Mouse (Mus musculus) Patski (cell line): ENCODE measurements at regions not wholly inside any gene's neighbourhood (a gene's known extent, or its start where the extent isn't known, plus 50 kb on each side); places are given as distances from the start of the nearest gene placed in this dataset.

ENCODE experiments used
- ATAC-seq: fragments of 100-300 bp; one replicate; pipeline ENCODE4 v1.8.0; 2021
- CTCF ChIA-PET: fragments of 350-600 bp; sonication (Branson Sonifier 250); formaldehyde crosslinking; loops from one replicate; lab custom pipeline; 2022; ENCODE audit warnings: inconsistent platforms; lab: Charles Lee
- POLR2A ChIA-PET: fragments of 350-600 bp; sonication (Branson Sonifier 250); formaldehyde crosslinking; loops from one replicate; lab custom pipeline; 2022; ENCODE audit warnings: antibody characterized with exemption, inconsistent platforms; lab: Charles Lee
- DNase-seq: peaks from one replicate; pipeline ENCODE4 v3.0.0-alpha.2; 2011; ENCODE audit warnings: low read depth, low spot score
- H3K27me3 ChIP-seq: fragments of 371-371 bp; one replicate; pipeline ENCODE4 v1.5.1; 2021
- CTCF ChIP-seq: fragments of 100-300 bp; IDR thresholded peaks from one replicate; pipeline ENCODE4 v1.5.1; 2021
- in situ Hi-C: fragments of 300-500 bp; cut with MboI; formaldehyde crosslinking; loops from 3 replicates; pipeline ENCODE4 v1.11.1; 2018; ENCODE audit warnings: low pct_unique_long_range_greater_than_20kb, mixed read lengths

DNA sequence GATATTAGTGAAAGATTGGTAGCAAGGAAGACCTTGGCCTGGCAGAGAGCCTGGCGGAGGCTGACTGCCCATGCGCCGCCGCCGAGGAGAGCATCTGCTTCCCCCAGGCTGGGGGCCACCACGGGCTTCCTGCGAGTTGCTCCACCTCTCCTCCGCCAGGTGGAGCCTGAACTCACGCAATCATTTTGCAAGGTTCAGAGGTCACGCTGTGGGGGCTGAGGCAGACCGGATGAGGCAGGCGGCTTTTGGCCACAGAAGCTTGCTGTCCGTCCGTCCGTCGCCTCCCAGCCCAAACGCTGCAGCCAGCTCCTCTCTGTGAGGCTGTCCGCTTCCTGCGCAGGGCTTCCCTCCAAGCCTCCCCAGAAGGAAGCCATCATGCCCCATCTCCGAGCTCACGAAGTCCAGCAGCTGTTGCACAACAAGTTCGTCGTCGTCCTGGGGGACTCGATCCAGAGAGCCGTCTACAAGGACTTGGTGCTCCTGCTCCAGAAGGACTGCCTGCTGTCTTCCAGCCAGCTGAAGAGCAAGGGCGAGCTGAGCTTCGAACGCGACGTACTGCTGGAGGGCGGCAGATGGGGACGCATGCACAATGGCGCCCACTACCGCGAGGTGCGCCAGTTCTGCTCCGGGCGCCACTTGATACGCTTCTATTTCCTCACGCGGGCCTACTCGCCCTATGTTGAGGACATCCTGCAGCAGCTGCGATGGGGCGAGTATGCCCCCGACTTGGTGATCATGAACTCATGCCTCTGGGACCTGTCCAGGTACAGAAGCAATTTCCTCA, 269.3 kb upstream of the Erbb4 start:
- in situ Hi-C loops, result no loop called here
- ChIA-PET POLR2A (no interaction called here), CTCF (interaction anchor here (0.7 kb wide), 1 partner anchor 12 kb away, joined by 3 read pairs; no protein-coding TSS in a partner anchor)
- no peak for ATAC-seq
- H3K27me3 ChIP-seq, result no peaks in the 10 kb centered on the region
- TF ChIP-seq CTCF, result no peak
- DNase-seq, result no peak

DNA sequence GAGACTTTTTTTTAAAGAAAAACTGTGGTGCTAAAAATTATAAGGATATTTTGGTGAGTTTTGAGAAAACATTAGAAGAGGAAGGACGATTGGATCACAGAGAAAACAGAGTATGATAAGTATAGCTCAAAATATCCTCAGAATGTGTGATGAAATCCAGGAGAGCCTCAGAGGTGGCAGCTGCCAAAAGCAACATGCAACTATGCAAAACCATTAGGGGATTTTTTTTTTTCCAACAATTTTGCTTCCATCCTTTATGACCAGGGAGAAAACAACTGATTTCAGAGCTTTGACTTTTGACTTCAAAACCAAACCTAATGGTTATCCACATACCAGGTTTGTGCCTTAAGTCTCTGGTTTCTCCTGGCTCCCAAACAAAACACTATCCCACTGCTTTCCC, 267.4 kb upstream of the Erbb4 start:
- no peak for TF ChIP-seq CTCF
- ATAC-seq, result peak; percentile 44
- no peak for DNase-seq
- in situ Hi-C loops, result no loop called here
- H3K27me3 ChIP-seq, result no peaks in the 10 kb centered on the region
- ChIA-PET POLR2A (no interaction called here), CTCF (interaction anchor here (1.0 to 1.5 kb wide), 3 partner anchors 18 to 314 kb away, joined by 3 to 4 read pairs (median 3); no protein-coding TSS in a partner anchor)

DNA sequence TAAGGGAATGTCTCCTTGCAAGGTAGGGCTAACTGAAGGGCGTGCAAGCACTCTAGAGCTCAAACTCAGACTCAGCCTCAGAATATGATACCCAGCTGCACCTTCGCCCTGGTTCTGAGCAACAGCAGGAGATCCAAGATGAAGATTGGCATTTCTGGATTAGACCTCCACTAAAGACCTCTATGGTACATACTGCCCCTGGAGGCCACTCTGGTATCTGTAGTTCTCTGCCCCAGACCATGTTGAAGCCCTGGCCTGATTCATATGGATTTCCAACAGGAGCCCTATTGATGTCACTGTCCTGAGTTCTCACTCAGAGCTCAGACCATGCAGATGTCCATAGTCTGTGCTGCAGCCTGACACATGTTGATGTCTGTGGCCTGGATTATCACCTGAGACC, 262.2 kb upstream of the Erbb4 start:
- no peaks in the 10 kb centered on the region for H3K27me3 ChIP-seq
- in situ Hi-C loops, result no loop called here
- no peak for TF ChIP-seq CTCF
- no peak for ATAC-seq
- ChIA-PET POLR2A (no interaction called here), CTCF (interaction anchor here (1.4 kb wide), 1 partner anchor 35 kb away, joined by 3 read pairs; no protein-coding TSS in a partner anchor)
- DNase-seq, result no peak

GRCm38 (mm10) chr1:69367531-69367930, 259.7 kb upstream of the Erbb4 start:
- no peak for DNase-seq
- POLR2A ChIA-PET, result interaction anchor here (0.6 kb wide), 1 partner anchor 66 kb away, joined by 3 read pairs; no protein-coding TSS in a partner anchor
- CTCF ChIA-PET, result no interaction called here
- no peaks in the 10 kb centered on the region for H3K27me3 ChIP-seq
- in situ Hi-C loops, result no loop called here
- no peak for TF ChIP-seq CTCF
- ATAC-seq, result peak; percentile 57

GRCm38 (mm10) chr1:69364069-69364468, 256.2 kb upstream of the Erbb4 start:
- no peaks in the 10 kb centered on the region for H3K27me3 ChIP-seq
- CTCF ChIA-PET, result interaction anchor here (1.1 kb wide), 1 partner anchor 16 kb away, joined by 5 read pairs; no protein-coding TSS in a partner anchor
- in situ Hi-C loops, result no loop called here
- no peak for ATAC-seq
- DNase-seq, result no peak
- POLR2A ChIA-PET, result no interaction called here
- TF ChIP-seq CTCF, result no peak

GRCm38 (mm10) chr1:69357548-69357947, 249.7 kb upstream of the Erbb4 start:
- ChIA-PET CTCF (no interaction called here), POLR2A (no interaction called here)
- in situ Hi-C loops, result no loop called here
- no peaks in the 10 kb centered on the region for H3K27me3 ChIP-seq
- no peak for TF ChIP-seq CTCF
- ATAC-seq (no peak), DNase-seq (no peak)

DNA sequence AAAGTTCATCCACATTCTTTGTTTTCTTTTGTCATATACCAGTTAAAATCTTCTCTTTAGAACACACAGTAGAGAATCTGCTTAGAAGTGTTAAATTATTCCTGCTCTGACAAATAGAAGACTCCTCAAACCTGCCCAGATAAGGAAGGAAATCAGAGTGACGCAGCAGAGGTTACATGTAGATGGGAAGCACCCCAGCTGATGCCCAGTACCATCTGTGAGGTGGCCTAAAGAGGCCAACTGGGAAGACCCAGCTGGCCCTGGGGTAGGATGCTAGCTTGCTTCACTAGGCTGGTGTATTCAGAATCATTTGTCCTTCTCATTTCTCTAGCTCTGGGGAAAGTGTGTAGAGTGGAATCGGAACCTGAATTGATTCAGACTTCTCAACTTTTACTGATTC, 242.6 kb upstream of the Erbb4 start:
- TF ChIP-seq CTCF, result no peak
- CTCF ChIA-PET, result no interaction called here
- POLR2A ChIA-PET, result no interaction called here
- ATAC-seq (no peak), DNase-seq (no peak)
- in situ Hi-C loops, result no loop called here
- no peaks in the 10 kb centered on the region for H3K27me3 ChIP-seq

DNA sequence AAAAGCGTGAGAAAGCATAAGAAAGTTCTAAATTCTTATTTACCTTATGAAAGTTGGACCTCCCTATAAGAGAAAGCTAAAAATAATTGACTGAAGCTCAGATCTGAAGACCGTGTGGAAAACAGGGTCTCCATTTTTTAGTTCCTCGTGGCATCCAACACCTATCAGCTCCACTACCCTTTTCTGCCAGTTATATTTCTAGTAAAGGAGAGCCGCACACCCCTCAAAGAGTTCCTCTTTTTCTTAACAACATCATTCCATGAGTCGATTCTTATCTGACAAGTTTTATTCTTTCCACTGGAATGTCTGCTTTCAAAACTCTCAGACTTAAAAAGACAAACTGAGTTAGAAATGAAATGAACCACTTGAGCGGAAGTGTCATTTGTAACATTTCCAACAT, 242.0 kb upstream of the Erbb4 start:
- POLR2A ChIA-PET, result no interaction called here
- ATAC-seq, result no peak

DNA sequence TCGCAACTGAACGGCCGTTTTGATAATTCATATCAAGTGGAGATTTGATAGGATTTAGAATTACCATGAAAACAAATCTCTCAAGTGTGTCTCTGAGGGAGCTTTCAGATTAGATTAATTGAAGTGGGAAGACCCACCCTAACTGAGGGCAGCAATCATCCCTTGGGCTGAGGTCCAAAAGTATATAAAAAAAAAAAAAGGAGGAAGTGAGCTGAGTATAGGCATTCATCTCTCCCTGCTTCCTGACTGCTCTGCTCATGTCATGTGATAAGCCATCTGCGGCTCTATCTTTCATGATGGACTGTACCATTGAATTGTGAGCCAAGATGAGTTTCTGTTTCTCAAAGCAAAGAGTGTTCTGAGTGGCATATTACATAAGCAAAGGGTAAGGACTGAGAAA, 234.2 kb upstream of the Erbb4 start:
- TF ChIP-seq CTCF, result no peak
- ATAC-seq (no peak), DNase-seq (no peak)
- in situ Hi-C loops, result no loop called here
- POLR2A ChIA-PET, result no interaction called here
- CTCF ChIA-PET, result no interaction called here
- no peaks in the 10 kb centered on the region for H3K27me3 ChIP-seq

More for the DNA sequence above, 242.0 kb upstream of the Erbb4 start:
- no peak for TF ChIP-seq CTCF
- no peak for DNase-seq
- no peaks in the 10 kb centered on the region for H3K27me3 ChIP-seq
- CTCF ChIA-PET, result no interaction called here
- in situ Hi-C loops, result no loop called here

- POLR2A ChIA-PET, result interaction anchor here (0.5 kb wide), 1 partner anchor 344 kb away, joined by 3 read pairs; no protein-coding TSS in a partner anchor
- DNase-seq, result no peak
- CTCF ChIA-PET, result interaction anchor here (1.0 to 1.2 kb wide), 2 partner anchors 9 to 15 kb away, joined by 3 read pairs; no protein-coding TSS in a partner anchor
- no peak for TF ChIP-seq CTCF
- H3K27me3 ChIP-seq, result no peaks in the 10 kb centered on the region
- no peak for ATAC-seq
- in situ Hi-C loops, result no loop called here
Observed at GRCm38 (mm10) chr1:69340481-69340880, 232.6 kb upstream of the Erbb4 start.
